Mouse (Mus musculus) left cerebral cortex, postnatal 25 days (tissue): ENCODE results near the gene Cyp2d10. TPM values are rescaled to one million over a fixed set of nuclear protein-coding genes. Genes with fewer than 3 reads are reported as not detected.
"Not testable (repeated sequence)": the region's sequence is repeated elsewhere in the genome, so short reads cannot be mapped to it uniquely, and the experiment has no call there.

ENCODE experiments used
- DNase-seq, 2 experiments: peaks; one replicate each; pipeline ENCODE4 v3.0.0; 2022; ENCODE audit warnings: low spot score in 2 of 2, mixed read lengths in 1 of 2
- intact Hi-C: fragments of 180-260 bp; cut with DNase I; formaldehyde crosslinking; loops from one replicate; pipeline ENCODE4 v1.15.1; 2025
- total RNA-seq, 2 experiments: library from RNA; stranded (reverse); gene quantifications; 2 replicates each; pipeline ENCODE4 v1.2.3; 2021

Cyp2d10 gene
- total RNA-seq, result not detected

DNA sequence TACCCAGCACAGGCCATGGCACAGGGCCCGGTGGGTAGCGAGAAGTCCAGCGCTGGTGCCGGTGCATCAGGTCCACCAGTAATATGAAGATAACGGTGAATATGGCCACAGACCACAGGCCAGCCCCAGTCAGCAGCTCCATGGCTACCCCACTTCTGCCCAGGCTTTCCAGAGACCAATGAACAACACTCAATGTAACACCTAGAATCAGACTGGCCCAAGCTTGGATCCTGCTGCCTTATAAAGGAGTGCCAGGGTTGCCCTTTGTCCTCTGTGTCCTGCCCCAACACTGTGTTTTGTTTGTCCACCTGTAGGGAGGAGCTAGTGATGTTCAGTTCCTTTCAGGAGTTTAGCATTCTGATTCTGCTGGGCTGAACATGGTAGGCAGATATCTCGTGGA, at the start of gene Cyp2d10:
Gene Cyp2d10 (minus strand): TSS at position 215 of the 400 bp plus-strand sequence.
- DNase-seq, result no peak
- intact Hi-C loops, result no loop called here

- intact Hi-C loops, DNase-seq: not testable (repeated sequence)
Measured at GRCm38 (mm10) chr15:82456086-82456790, 49.2 kb upstream of the Cyp2d10 start.

- DNase-seq, intact Hi-C loops: not testable (repeated sequence)
Measured at GRCm38 (mm10) chr15:82453501-82453900, 46.5 kb upstream of the Cyp2d10 start.

- intact Hi-C loops, result not testable (repeated sequence)
Measured at GRCm38 (mm10) chr15:82452133-82452532, 45.1 kb upstream of the Cyp2d10 start.

DNA sequence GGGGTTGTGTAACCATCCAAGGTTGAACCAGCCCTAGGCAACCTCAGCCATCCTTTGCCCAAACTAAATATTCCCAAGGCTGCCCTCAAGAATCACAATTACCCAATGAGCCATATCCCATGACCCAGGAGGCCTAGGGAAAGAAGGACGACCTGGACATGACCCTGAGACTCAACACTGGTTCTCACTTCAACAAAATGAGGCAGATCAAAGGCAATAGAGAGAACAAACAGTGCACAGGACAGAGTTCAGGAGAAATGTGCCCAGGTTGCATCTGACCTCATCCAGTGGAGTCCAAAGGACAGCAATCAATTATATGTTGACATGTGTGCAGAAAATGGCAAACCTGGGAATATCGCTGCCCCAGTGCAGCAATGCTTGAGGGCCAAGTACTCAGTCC, 43.0 kb upstream of the Cyp2d10 start:
- intact Hi-C loops, DNase-seq: not testable (repeated sequence)

More at GRCm38 (mm10) chr15:82452133-82452532, 45.1 kb upstream of the Cyp2d10 start:
- DNase-seq, result not testable (repeated sequence)

- DNase-seq, result no peak
- intact Hi-C loops, result no loop called here
Measured at GRCm38 (mm10) chr15:82445196-82445595, 38.2 kb upstream of the Cyp2d10 start.

DNA sequence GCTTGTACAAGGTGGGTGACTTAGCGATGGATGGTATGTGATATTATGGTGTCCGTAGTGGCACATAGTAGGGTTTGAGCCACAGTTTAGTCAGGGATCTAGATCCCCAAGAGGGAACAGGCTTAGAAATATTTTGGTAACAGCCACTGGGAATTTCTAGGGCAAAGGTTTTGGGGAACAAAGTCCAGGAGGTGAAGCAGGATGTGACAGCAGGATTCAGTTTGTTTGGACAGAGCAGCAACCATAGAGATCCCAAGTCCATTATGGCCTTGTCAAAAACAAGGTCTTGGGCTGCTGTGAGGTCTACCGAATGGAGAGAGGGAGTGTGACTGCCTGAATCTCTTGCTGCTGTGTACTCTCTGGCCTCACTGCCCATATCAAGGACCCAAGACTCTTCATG, 36.7 kb upstream of the Cyp2d10 start:
- DNase-seq, result no peak
- intact Hi-C loops, result no loop called here

- intact Hi-C loops, result no loop called here
- no peak for DNase-seq
Measured at GRCm38 (mm10) chr15:82437975-82438617, 31.1 kb upstream of the Cyp2d10 start.

DNA sequence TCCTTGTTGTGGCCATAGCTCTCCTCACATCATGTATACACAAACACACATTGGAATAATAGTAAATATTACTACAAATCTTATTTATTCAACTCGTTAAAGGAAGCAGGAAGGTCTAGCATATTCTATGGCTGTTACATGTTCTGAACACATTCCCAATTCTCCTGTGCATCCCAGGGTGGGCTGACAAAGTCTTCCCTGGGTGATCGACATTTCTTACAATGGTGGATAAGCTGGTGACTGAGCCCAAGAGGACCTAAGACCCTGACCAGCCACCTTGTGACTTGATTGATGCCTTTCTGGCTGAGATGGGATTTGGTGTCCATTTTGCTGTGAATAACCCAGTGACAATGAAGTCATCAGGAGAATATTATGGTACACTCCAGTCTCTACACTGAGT, 28.6 kb upstream of the Cyp2d10 start:
- intact Hi-C loops, result no loop called here
- DNase-seq, result no peak

DNA sequence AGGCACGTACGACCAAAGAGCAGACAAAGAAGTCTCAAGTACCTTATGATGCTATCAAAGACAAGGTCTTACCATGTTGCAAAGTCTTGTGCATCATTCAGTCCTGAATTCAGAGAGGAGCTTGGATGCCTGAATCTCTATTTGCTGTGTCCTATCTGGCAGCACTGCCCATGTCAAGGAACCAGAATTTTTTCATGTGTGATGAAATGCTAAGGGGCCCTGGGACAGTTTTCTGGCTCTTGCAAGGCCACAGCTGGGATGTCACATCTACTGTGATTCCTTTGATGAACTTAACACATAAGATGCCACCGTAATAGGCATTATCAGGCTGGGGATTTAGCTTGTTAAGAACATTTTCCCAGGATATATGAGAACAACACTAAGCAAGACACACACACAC, 28.0 kb upstream of the Cyp2d10 start:
- intact Hi-C loops, result no loop called here
- DNase-seq, result no peak

DNA sequence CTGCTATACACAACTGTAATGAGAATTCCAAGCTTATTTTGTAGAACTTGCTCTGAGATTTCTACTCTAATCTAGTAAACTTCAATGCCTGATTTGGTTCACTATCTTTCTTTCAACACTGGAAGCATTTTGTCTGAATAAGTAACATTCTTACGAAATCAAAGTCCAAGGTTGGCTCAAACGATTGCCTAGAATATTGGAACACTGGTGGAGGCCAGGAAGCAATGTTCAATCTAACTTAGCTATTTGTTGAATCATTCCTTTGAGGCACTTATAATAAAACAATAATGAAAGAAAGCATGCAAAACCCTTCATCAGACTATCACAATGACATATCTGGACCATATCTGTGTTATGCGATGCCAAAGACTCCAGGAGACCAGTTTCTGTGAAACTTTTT, 27.5 kb upstream of the Cyp2d10 start:
- no peak for DNase-seq
- intact Hi-C loops, result no loop called here

DNA sequence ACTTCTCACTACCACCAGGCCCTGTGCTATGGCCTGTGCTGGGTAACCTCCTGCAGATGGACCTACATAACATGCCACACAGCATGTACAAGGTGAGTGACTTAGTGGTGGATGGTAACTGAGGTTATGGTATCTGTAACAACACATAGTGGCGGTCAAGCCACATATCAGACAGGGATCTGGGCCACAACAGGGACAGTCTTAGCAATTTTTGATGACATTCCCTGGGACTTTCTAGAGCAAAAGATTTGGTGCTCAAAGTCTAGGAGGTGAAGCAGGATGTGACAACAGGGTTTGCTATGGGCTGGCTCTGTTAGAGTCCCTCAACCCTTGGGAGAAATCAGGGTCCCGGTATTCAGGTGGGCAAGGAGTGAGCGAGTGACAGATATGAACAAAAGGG, 26.6 kb upstream of the Cyp2d10 start:
- intact Hi-C loops, result no loop called here
- DNase-seq, result no peak

- DNase-seq, result no peak
Measured at GRCm38 (mm10) chr15:82433137-82433536, 26.1 kb upstream of the Cyp2d10 start, which contains the start of gene Cyp2d9. TSS of gene Cyp2d9 (plus strand) at chr15:82433437.

DNA sequence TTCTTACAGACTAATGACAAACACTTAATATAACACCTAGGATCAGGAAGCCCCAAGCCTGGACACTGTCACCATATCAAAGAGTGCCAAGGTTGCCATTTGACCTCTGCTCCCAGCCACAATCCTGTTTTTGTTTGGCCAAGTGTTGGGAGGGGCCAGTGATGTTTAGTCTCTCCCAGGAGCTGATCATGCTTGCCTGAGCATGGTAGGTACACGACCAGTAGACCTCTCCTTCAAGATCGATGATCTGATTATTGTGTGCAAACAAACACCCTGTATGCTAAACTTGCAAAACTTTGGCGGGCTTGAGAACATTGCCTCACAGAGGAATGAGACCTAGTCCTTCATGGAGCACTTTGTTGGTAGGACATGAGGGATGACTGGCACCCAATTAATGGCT, 16.5 kb upstream of the Cyp2d10 start:
- intact Hi-C loops, result no loop called here

More at GRCm38 (mm10) chr15:82433137-82433536, 26.1 kb upstream of the Cyp2d10 start, which contains the start of gene Cyp2d9:
- intact Hi-C loops, result no loop called here

GRCm38 (mm10) chr15:82422935-82423334, 15.9 kb upstream of the Cyp2d10 start:
- DNase-seq, result no peak
- intact Hi-C loops, result no loop called here

More for the DNA sequence above, 16.5 kb upstream of the Cyp2d10 start:
- no peak for DNase-seq

DNA sequence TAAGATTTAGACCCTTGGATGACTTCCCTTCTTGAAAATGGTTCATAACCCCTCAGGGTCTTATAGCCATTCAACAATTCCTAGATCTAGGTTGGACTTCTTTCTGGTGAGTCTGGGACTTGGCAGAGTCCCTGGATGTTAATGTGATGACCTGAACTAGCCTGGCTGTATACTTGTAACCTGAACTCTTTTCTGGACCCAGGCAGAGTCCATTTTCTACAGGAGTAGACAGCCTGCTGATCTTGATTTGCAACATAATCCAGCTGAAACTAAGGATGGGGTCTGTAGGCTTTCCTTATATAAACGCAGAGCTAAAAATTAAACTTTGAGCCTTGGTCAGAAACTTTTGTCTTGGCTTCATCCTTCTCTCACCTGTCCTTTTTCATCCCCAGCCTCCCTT, 11.6 kb upstream of the Cyp2d10 start:
- intact Hi-C loops, result loop anchor here (10.0 kb wide), 1 partner anchor 124 kb away; the partner anchor contains the start of gene Wbp2nl
- no peak for DNase-seq

- DNase-seq, result peak; percentile 78 to 86
- intact Hi-C loops, result loop anchor here (1.0 to 10.0 kb wide), 4 partner anchors 39 to 151 kb away; partner anchors contain the start of genes Ndufa6 and Wbp2nl
Measured at GRCm38 (mm10) chr15:82416797-82417789, 10.1 kb upstream of the Cyp2d10 start.

GRCm38 (mm10) chr15:82407536-82407935, 541 bp upstream of the Cyp2d10 start:
- intact Hi-C loops, result no loop called here

GRCm38 (mm10) chr15:82404163-82404562, 2.8 kb downstream of the Cyp2d10 start:
- intact Hi-C loops, result no loop called here

More at GRCm38 (mm10) chr15:82407536-82407935, 541 bp upstream of the Cyp2d10 start:
- DNase-seq, result no peak

GRCm38 (mm10) chr15:82403606-82404005, 3.4 kb downstream of the Cyp2d10 start:
- DNase-seq, result no peak
- intact Hi-C loops, result no loop called here

More at GRCm38 (mm10) chr15:82404163-82404562, 2.8 kb downstream of the Cyp2d10 start:
- no peak for DNase-seq
